Mouse (Mus musculus) layer of hippocampus, postnatal 10 days (tissue): ENCODE results near the gene Trap1. TPM values are rescaled to one million over a fixed set of nuclear protein-coding genes. Genes with fewer than 3 reads are reported as not detected.
"Not testable (repeated sequence)": the region's sequence is repeated elsewhere in the genome, so short reads cannot be mapped to it uniquely, and the experiment has no call there.

ENCODE experiments used
- DNase-seq, 2 experiments: peaks; one replicate each; pipeline ENCODE4 v3.0.0; 2021; ENCODE audit warnings: low spot score in 2 of 2
- long read RNA-seq: library from polyadenylated mRNA; stranded (forward); transcript quantifications from one replicate; pipeline ENCODE4 v2.0.0, GENCODE M21; 2023
- total RNA-seq, 2 experiments: library from RNA; stranded (reverse); gene quantifications; 2 replicates each; pipeline ENCODE4 v1.2.3; 2021

The Trap1 gene
- total RNA-seq: 10 to 100 TPM; 69.2 to 71.9 TPM
- long read RNA-seq, transcript Trap1-201 (18 exons, 2,320 nt): major isoform, 46 of 57 reads
- long read RNA-seq, partial matches to known transcripts: 5 of 57 reads
- long read RNA-seq, other reads (novel, unspliced or antisense): 6 of 57 reads

DNA sequence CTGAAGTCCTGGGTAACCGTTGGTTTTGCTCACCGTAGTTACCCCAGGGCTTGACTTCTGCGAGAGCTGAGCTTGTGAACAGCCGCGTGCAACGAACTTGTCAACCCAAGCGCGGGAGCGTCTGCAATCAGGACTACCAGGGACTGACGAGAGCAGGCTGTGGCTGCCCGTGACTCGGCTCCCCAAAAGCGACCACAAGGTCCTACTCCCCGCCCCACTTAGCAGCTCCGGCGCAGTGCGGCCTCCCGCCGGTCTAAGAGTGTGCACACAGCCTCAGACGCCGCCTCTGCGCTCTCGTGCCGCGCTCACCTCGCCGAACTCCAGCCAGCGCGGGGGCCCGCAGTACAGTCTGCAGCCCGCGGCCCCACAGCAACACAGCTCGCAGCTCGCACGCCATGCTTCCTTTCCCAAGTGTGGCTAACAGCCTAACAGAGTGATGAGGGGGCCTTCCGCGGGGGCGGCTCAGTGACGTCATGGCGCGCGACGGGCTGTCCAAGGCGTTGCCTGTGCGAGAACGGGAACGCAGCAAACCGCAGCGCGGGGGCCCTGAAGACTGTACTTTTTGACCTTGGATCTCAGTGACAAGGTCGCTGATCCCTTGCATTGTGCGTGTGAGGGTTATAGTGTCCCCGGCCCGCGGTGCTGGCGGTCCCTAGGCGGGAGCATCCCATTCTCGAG, at the start of gene Trap1:
TSS of gene Trap1 (minus strand) at position 444 of the 678 bp plus-strand sequence.
- DNase-seq: peak; percentile 96 to 97

DNA sequence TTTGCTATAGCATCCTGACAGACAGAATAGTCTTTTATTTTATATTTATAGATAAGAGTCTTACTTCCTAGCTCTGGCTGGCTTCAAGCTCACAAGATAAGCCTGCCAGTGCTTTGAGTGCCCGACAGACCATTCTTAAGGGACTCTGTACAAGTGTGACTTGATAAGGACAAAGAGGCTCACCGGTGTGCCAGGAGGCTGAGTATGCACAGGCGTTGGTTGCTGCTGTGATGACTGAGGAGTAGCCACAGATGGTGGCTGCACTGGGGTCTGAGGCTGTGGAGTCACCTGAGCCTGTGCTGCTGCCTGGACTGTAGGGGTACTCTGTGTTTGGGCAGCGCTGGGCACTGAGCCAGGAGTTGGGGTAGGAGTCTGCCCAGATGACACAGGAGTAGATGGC, 39.4 kb upstream of the Trap1 start:
- DNase-seq: no peak

DNA sequence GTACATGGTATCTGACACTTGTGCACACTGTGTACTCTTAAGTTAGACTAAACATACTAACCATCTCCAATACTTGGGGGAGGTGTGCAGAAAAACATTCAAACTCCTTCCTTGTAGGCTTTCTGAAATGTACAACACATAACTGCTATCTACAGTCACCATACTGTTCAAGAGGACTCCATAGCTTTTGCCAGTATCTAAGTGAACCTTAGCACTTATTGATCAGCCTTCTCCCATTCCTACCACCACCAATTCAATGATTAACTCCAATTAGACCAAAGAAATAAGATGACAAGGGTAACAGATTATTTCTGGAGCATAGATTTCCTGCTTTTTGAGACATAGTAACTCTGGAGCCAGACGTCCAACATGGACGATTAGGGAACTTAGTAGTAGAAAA, 22.7 kb upstream of the Trap1 start:
- DNase-seq: no peak

DNA sequence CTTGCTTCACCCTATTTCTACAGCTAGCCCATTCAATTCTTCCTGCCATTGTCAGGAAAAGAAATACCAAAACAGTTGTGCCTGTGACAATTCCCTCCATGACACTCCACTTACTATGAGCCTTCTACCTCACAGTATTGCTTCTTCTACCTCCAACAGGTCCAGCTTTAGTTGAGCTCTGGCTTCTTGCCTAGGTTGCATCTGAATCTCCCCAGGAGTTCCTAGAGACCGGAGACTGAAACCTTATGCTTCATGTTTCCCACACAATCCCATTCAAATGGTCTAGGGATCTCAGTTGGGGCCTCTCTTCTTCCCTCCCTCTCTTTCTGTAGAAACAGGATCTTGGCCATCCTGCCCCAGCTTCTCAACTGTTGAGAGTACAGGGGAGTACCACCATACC, 19.9 kb upstream of the Trap1 start:
- no peak for DNase-seq

DNA sequence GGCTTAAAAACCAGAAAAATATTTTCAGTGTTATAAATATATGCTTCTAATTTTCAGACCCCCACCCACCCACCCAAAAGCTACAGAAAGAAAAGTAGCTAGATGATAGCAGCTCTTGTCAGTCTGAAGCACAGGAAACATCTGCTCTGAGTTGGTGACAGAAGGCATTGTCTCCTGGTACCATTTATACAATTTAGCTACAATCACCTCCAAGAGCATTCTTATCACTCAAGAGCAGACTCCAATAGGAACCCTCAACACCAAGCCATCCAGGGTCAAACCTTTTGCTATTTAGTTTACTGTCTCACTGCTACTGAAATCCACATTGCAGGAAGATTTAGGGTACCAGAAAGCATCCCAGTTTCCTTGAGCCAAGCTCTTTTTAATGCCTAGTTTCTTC, 19.3 kb upstream of the Trap1 start:
- DNase-seq: no peak

DNA sequence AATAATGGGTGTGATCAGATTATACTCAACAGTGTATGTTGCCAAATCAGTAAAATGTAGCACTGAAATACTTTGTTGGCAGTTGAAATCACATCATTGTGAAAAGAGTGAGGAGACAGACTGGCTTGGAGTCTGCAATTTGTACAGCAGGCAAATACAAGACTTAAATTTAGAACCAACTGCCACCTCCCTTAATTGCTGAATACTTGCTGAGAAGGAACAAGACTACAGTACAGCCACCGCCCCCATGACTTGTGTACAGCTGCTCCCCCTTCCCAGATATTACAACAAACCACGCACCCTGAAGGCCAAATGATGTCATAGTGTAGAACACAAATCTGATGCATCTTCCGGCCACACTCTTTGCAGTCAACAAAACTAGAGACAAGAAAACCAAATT, 18.5 kb upstream of the Trap1 start:
- DNase-seq: peak in 1 of 2 experiments; percentile 20

DNA sequence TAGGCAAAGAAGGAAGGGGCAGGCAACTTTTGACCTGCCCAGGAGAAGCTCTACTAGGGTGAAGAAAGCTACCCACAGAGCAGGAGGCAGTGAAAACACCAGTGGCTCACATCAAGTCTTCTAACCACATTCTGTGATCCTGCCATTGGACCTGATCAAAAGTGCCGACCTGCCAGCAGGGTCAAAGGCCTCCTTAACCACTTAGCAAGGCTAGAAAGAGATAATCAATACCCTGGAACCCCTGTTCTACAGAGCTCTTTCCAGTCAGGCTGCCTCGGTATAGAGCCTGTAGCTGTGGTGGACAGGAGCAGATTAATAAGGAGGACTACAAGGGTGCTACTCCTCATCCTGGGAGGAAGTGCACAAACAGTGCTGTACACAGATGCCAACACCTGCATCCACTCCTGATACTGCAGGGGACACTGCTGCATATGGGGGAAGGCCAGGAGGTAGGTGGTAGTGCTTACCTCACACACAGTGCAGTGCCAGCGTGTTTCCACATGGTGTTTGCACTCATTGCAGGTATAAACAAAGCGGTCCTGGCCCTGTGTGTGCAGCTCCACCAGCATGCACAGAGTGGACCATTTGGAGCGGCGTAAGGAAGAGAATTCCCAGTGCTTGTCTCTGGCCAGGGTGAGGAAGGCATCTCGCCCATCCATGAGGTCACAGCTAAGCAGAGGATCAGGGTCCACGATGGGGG, 9.7 kb upstream of the Trap1 start:
- DNase-seq: no peak

DNA sequence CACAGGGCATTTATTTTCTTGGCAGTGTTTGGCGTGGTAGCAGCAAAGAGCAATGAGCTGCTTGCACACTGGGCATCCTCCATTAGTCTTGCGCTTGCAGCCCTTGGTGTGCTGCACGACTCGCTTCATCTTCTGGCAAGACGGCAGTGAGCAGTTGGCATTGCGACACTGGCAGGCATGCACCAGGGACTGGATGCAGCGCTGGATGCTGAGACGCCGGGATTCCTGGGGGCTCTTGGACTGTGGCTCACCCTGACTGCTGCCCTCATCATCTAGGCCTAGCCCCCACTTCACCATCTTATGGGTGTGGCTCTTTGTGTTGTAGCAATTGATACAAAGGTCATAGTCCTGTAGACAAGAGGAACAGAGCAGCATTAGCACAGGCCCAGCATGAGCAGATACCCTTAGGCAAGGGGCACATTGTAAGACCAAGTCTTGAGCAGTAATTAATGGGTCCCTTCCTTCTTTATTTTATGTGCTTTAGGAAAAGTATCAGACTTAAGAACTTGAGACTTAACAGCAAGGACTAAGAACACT, 8.3 kb upstream of the Trap1 start:
- no peak for DNase-seq

DNA sequence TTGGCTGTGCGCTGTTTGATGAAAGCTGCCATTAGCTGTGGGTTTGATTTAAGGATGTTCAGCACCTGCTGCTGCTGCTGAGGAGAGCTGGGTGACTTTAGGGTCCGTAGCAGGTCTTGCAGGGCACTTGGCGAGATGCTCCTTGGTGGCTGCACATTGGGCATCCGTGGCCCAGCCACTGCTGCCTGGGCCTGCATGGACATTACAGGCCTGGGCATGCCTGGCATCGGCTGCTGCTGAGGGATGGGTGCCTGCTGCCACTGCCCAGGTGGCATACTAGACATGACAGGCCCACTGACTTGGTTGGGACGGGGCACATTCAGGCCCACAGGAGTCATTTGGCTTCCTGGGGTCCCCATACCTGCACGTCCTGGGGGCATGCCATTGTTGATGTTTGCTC, 7.4 kb upstream of the Trap1 start:
- DNase-seq: no peak

DNA sequence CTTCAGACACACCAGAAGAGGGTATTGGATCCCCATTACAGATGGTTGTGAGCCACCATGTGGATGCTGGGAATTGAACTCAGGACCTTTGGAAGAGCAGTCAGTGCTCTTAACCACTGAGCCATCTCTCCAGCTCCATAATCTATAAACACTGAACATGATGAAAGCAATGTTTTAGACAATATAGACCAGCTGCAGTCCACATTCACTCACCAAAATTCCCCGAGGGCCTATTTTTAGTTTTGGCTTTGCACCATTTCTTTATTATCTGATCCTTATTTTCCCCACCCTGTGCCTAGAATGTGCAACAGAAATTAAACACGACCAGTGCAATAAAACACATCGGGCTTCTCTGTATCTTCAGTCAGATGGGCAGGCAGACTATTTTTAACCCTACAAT, 2.8 kb upstream of the Trap1 start:
- not testable (repeated sequence) for DNase-seq

DNA sequence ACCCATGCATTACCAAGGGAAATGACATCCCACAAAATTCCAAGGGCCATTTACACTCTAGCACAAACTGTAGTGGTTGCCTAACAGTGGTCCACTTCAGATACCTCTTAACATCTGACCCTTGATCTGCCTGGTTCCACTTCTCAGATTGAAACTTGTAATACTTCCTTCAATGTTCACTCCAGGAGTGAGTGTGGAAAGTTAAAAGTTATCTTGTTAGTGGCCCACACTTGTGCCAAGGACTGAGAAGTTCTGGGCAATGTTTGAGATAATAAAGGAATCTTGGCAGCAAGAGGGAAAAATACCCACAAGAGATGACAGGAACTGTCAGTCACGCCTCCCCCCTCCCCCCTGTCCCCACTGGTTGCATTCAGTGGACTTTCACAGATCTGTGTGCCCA, 2.0 kb upstream of the Trap1 start:
- DNase-seq: no peak

DNA sequence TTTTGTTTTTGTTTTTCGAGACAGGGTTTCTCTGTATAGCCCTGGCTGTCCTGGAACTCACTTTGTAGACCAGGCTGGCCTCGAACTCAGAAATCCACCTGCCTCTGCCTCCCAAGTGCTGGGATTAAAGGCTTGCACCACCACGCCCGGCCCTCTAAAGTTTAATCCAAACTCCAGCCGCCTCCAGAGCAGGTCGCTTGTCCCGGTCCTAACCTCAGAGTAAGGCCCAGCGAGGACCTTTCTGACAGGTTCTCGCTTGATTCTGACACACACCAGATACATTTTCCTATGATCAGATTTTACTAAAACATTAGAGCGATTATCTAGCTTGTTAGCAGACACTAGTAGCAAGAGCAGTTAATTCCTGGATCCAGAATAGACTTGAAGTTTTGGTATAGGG, 675 bp upstream of the Trap1 start:
- not testable (repeated sequence) for DNase-seq

DNA sequence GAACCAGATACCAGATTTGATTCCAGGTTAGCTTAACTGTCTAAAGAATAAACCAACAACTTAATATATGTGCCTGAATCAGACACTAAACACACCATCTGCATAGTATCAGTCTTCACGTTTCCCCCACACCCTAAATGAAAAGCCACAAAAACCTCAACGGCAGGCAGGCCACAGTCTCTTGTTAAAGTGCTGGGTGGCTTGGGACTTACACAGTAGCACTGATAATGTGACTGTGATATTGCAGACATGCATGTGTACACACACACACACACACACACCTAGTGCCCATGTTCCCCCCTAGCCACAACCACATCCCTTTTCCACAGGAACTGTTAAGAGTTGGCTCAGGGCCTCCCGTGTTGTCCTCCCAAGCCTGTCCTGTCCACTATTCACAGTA, 2.8 kb downstream of the Trap1 start:
- DNase-seq: no peak

DNA sequence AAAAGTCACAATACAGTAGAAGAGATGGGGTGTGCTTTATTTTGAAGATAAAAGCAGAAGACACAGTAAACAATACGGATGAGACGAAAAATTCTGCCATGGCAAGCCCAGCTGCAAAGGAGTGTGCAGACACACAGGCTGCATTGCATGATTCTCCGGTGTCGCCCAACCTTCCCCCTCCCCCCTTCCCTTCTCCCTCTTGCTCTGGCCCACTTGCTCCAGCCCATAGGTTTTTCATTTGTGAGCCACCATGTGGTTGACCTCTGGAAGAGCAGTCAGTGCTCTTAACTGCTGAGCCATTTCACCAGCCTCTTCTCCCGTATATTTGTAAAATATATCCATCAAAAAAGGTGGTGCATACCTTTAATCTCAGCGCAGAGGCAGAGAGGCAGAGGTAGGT, 3.3 kb downstream of the Trap1 start:
- no peak for DNase-seq

DNA sequence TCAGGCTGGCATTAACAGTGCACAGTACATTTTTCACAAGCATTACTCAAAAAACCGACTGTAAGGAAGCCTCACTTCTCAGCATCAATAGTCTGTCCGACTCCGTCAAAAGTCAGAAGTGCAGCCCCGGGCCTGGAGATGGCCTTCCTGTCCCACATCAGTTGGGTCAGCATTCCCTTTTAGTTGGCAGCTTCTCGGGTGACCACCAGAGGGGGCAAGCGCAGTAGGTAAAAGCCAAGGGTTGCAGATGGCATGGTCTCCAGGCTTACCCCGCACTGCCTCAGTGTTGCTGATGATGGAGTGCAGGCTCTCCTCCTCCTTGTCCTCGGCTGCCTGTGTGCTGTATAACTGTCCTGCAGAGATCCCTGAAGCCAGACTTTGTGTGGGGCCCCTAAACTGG, 9.0 kb downstream of the Trap1 start:
- peak; percentile 61 to 70 for DNase-seq

DNA sequence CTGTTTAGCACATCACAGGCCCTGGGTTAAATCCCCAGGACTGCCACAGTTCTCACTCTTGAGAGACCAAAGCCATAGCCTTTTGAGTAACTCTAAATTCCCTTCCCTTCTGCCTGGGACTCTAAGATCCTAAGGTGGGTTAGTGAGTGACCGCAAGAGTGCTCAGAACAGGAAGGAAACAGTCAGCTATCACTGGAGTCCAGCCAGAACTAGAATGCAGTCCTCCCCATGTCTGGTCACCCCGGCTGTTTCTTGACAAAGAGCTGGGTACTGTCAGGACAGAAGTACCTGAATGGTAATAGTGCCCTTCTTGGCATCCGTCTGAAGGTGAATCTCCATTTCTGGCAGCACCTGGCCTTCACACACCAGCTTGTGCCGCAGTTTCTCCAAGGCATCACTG, 12.7 kb downstream of the Trap1 start:
- no peak for DNase-seq

DNA sequence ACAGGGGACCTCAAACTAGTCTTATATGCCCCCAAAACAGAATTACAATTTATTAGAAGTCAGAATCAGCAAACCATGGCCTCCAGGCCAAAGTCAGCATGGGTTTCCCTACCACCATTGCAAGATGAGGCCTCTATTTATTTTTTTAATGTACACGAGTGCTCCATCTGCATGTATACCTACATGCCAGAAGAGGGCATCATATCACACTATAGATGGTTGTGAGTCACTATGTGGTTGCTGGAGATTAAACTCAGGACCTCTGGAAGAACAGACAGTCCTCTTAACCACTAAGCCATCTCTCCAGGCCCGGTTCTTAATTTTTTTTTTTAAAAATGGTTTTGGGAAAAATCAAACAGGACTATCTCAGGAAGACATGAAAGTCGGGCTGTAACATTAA, 23.8 kb downstream of the Trap1 start:
- DNase-seq: no peak

DNA sequence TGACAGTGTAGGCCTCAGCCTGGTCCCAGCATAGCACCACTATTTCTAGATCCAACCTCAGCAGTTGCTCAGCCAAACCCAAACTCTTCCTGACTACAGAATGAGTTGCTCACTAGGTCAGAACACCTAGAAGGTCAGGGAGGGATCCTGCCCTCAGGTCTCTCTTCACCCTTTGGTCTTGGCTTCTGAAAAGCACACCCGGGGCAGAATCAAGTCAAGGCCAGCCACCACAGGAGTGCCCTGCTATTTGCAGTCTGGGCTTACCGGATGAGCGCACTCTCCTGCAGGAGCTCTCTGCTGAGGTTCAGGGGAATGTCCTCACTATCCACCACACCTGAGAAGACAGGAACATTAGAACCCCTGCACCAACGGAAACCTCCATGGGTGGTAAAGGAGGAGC, 25.0 kb downstream of the Trap1 start:
- no peak for DNase-seq

DNA sequence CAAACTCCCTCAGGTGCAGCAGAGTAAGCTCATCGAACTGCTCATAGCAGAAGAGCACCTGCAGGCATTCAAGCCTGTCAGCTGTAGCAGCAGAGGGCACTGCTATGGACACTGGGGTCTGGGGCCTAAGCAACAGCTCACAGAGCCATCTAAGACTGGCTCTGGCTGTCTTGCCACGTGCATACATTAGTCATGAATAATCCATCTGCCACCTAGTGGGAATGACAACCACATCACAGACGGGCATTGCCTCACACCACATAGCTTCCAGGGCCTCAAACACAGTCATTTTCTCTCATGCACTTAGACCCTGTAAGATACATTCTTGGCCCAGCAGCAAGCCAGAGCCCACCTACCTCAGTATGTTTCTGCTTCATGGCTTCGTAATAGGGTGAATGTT, 32.1 kb downstream of the Trap1 start:
- DNase-seq: no peak

DNA sequence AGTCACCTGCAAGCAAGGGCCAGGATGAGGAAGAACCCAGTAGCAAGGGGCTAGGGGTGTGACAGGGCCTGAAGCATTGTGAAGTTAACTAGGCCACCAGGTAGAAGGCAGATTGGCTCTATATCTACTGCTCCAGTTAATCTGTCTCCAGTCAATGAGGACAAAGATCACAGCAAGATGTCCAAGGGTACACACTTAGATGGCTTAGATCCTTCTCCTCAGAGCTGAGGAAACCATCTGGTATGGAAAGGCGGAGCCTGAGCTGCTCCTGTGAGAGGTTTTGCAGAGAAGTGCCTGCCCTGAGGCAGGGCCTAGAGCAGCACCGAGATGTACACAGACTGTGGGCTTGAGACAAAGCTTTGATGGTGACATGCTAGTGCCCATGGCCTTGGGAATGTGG, 33.5 kb downstream of the Trap1 start:
- no peak for DNase-seq

DNA sequence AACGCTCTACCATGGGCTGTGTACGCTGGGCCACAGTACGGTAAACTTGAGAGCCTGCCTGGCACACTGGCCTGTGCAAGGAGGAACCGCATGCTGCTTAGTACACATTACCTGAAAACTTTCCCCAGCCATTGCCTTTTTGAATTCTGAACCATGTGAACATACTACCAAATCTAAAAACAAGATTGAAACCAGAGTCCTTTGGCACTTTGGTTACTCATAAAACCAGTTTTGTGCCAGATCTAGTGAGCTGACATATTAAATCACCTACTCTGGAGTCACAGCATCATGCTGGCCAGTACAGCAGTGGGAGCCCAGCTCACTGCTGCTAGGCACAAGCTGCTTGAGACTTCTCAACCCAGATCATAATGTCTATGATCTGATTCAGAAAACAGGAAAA, 36.0 kb downstream of the Trap1 start:
- DNase-seq: no peak

DNA sequence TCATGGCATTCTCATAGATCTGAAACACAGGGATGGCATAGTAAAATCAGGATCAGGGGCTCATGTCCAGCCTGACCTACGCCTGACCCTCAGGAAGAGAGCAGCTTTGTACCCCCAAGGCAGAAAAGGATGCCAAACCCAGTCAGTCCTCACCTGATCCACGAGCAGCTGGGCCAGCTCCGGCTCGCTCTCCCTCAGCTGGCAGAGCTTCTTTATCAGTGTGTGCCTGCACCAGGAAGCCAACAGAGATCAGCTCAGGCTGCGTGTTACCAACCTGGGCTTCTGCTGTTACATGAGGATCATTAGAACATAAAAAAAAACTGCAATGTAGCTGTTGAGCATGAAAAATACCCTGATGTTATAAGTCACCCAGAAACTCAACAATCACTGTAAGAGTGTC, 37.4 kb downstream of the Trap1 start:
- no peak for DNase-seq

DNA sequence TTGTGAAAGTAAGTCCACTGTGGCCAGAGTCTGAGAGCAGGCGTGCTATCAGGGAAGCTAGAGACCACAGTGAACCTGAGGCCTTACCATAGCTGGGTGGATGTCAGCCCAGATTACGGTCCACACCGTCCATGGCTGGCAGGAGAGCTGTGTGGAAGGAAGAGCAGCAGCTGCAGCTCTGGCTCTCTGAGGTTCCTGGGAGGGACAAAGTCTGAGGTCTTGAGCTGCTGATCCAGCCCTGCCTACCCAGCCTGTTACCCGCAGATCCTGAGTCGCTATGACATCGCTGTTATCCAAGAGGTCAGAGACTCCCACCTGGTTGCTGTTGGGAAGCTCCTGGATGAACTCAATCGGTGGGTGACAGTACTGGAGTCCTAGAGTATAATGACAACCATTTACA, 39.9 kb downstream of the Trap1 start:
- no peak for DNase-seq
